Mouse (Mus musculus) liver, embryonic 14.5 days (tissue): ENCODE measurements around the gene Zxdc.

Experiments
- CTCF ChIP-seq: IDR thresholded peaks from 2 replicates; pipeline ENCODE4 v1.5.1; 2016; ENCODE audit warnings: antibody characterized with exemption, low read depth, control low read depth
- EP300 ChIP-seq: IDR thresholded peaks from 2 replicates; pipeline ENCODE4 v1.6.1; 2016; ENCODE audit warnings: antibody characterized with exemption, low read depth

GRCm38 (mm10) chr6:90395751-90396150 lies 26.5 kb downstream of the Zxdc start:
- no peak for TF ChIP-seq CTCF
- TF ChIP-seq EP300, result no peak
